Mouse (Mus musculus) lung, postnatal 0 days (tissue): ENCODE measurements around the gene Gm20388. TPM values are rescaled to one million over a fixed set of nuclear protein-coding genes. Genes with fewer than 3 reads are reported as not detected.

ENCODE experiments used
- ATAC-seq: fragments of 200-750 bp; cut with Nextera tagmentation; 2 replicates; pipeline ENCODE4 v1.8.0; 2017; ENCODE audit warnings: moderate library complexity
- DNase-seq: peaks from one replicate; pipeline ENCODE4 v3.0.0-alpha.2; 2016; ENCODE audit warnings: low spot score
- H3K27ac ChIP-seq: fragments of 300-500 bp; sonication (generic); 2 replicates; pipeline ENCODE4 v1.5.1; 2014; ENCODE audit warnings: antibody characterized with exemption, mild to moderate bottlenecking, low read length, mixed read lengths
- H3K27me3 ChIP-seq: fragments of 300-500 bp; sonication (generic); replicated peaks from 2 replicates; pipeline ENCODE4 v1.6.1; 2014; ENCODE audit warnings: low read length, mixed read lengths; ENCODE audit not compliant: insufficient read depth
- H3K36me3 ChIP-seq: fragments of 300-500 bp; sonication (generic); 2 replicates; pipeline ENCODE4 v1.6.1; 2014; ENCODE audit warnings: low read length, mixed read lengths; ENCODE audit not compliant: insufficient read depth
- H3K4me1 ChIP-seq: fragments of 300-500 bp; sonication (generic); 2 replicates; pipeline ENCODE4 v1.6.1; 2014; ENCODE audit warnings: antibody characterized with exemption, low read depth, low read length, mixed read lengths; ENCODE audit not compliant: insufficient read depth
- H3K4me2 ChIP-seq: fragments of 300-500 bp; sonication (generic); replicated peaks from 2 replicates; pipeline ENCODE4 v1.6.1; 2014; ENCODE audit warnings: low read depth, mild to moderate bottlenecking, low read length, moderate library complexity, mixed read lengths
- H3K4me3 ChIP-seq: fragments of 300-500 bp; sonication (generic); 2 replicates; pipeline ENCODE4 v1.5.1; 2014; ENCODE audit warnings: low read depth, low read length
- H3K9ac ChIP-seq: fragments of 300-500 bp; sonication (generic); replicated peaks from 2 replicates; pipeline ENCODE4 v1.6.1; 2014; ENCODE audit warnings: low read depth, mild to moderate bottlenecking
- H3K9me3 ChIP-seq: fragments of 300-500 bp; sonication (generic); 2 replicates; pipeline ENCODE4 v1.6.1; 2016; ENCODE audit warnings: low read length, mixed read lengths
- CTCF ChIP-seq: IDR thresholded peaks from 2 replicates; pipeline ENCODE4 v1.5.1; 2016; ENCODE audit warnings: antibody characterized with exemption, mild to moderate bottlenecking
- EP300 ChIP-seq: IDR thresholded peaks from 2 replicates; pipeline ENCODE4 v1.6.1; 2016; ENCODE audit warnings: antibody characterized with exemption, mild to moderate bottlenecking, control low read depth
- WGBS: fragments of 180-500 bp; shearing (Covaris S2); extraction: QIAGEN DNeasy Blood & Tissue Kit; methylation state at CpG from one replicate; pipeline ENCODE4 v1.1.7; 2014; 5-methylcytosine and 5-hydroxymethylcytosine counted together
- polyA plus RNA-seq: library from polyadenylated mRNA; unstranded; fragments of >200 nt; fragmentation: Nextera tagmentation; extraction: Ambion mirVana; gene quantifications from 2 replicates; pipeline ENCODE4 v1.2.1, GENCODE M21; 2015

Gene Gm20388
- polyA plus RNA-seq, 1 experiment from 2014 or later = not detected

- Histone ChIP-seq H3K9ac (no peak overlapping the region), H3K4me3 (no peak overlapping the region), H3K36me3 (no peaks in the 10 kb centered on the region), H3K9me3 (no peaks in the 10 kb centered on the region), H3K27me3 (peaks cover 10% of the 10 kb centered on the region; the same call in 1 of the 2 replicates), H3K27ac (no peak overlapping the region), H3K4me2 (no peak overlapping the region), H3K4me1 (peaks cover 13% of the 10 kb centered on the region; the same call in 1 of the 2 replicates)
- 15% methylated on average over 21 of the region's 21 CpGs for WGBS
- ATAC-seq (no peak), DNase-seq (peak; percentile 43)
- TF ChIP-seq CTCF = no peak
- no peak for TF ChIP-seq EP300
These were observed 1347.6 kb downstream of the Gm20388 start for GRCm38 (mm10) chr8:121258126-121258792.

DNA sequence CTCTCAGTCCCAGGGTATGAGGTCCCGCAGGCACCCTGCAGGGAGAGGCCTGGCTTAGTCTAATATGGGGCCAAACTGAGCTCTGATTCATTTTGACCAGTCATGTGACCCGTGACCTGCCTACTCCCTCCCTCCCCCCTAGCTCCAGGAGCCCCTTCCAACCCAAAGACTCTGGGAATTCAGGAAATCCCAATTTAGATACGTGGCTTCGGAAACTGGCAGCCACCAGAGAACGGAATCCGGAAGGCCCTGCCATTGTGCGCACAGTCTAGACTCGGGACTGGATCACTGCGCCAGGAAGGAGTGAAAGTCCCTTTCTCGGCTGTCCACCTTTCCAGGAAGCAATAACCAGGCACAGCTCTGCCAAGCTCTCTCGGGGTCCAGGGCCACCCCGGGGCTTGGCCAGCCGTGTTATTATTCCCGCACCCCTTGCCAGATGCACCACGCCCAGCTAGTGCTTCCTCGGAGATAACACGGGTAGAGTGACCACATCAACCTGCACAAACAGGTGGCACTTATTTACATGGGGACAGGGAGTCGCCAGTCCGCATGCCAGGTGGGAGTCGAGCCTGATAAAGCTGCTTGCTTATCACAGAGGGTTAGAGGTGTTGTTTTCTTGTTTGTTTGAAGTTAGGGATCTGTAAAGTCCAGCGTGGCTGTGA is 1352.2 kb downstream of the Gm20388 start:
- DNase-seq (peak; percentile 60), ATAC-seq (peak; percentile 81)
- peaks cover 16% of the 10 kb centered on the region; the same call in 1 of the 2 replicates for H3K4me1 ChIP-seq
- H3K36me3 ChIP-seq = no peaks in the 10 kb centered on the region
- H3K9me3 ChIP-seq = no peaks in the 10 kb centered on the region
- 31% methylated on average over 21 of the region's 21 CpGs for WGBS
- no peak overlapping the region for H3K4me3 ChIP-seq
- no peak overlapping the region for H3K27ac ChIP-seq
- H3K9ac ChIP-seq = no peak overlapping the region
- peak; percentile 66 for TF ChIP-seq EP300
- no peak for TF ChIP-seq CTCF
- no peaks in the 10 kb centered on the region for H3K27me3 ChIP-seq
- peak overlapping the region; percentile 38 for H3K4me2 ChIP-seq

DNA sequence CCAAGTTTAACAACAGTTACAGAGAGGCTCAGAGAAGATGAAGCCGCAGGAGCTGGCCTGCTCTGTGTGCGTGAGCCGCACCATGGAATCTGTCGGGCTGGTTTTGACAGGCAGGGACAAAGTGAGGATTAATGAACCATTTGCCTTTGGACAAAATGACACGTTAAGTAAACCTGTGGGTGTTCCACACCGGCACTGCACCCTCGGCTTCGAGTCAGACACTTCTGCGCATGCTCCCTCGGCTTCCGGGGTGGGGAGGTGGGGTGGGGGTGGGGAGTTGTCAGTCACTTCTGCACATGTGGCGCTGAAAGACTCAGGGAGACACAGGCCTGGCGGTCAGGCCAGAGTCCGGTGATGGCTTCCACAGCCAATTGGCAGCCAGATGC is 1352.7 kb downstream of the Gm20388 start:
- no peak for TF ChIP-seq CTCF
- TF ChIP-seq EP300 = no peak
- WGBS = 20% methylated on average over 14 of the region's 14 CpGs
- Histone ChIP-seq H3K9ac (no peak overlapping the region), H3K27ac (no peak overlapping the region), H3K4me2 (peak overlapping the region; percentile 38), H3K4me1 (peaks cover 11% of the 10 kb centered on the region; the same call in 1 of the 2 replicates), H3K9me3 (no peaks in the 10 kb centered on the region), H3K4me3 (no peak overlapping the region), H3K36me3 (no peaks in the 10 kb centered on the region), H3K27me3 (no peaks in the 10 kb centered on the region)
- DNase-seq (no peak), ATAC-seq (peak; percentile 12; the same call in 1 of the 2 replicates)

DNA sequence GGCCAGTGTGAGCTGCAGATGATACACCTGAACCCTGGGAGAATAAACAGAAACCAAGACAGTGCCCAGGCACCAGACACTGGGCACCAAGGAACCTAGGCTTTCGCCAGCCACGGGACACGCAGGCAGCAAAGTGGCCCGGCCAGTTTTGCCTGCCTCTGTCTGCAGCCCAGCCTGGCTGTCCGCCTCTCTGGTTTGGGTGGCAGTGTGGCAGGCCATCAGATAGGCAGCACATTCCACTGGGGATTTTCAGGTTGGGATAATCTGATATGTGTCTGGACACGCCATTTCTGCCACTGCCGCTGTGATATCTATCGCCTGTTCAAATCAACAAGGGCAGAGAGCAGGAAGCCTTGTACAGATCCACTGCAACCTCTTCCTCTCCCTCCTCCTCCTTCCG is 1353.6 kb downstream of the Gm20388 start:
- H3K4me2 ChIP-seq = no peak overlapping the region
- no peaks in the 10 kb centered on the region for H3K36me3 ChIP-seq

GRCm38 (mm10) chr8:121271542-121271941 is 1360.9 kb downstream of the Gm20388 start:
- DNase-seq = no peak
- Histone ChIP-seq H3K36me3 (no peaks in the 10 kb centered on the region), H3K4me3 (no peak overlapping the region), H3K27me3 (no peaks in the 10 kb centered on the region), H3K9ac (no peak overlapping the region), H3K9me3 (no peaks in the 10 kb centered on the region), H3K4me2 (no peak overlapping the region), H3K27ac (no peak overlapping the region), H3K4me1 (no peaks in the 10 kb centered on the region)
- no peak for ATAC-seq
- 76% methylated on average over 8 of the region's 8 CpGs for WGBS
- TF ChIP-seq CTCF (no peak), EP300 (no peak)

More for the DNA sequence above, 1353.6 kb downstream of the Gm20388 start:
- H3K4me3 ChIP-seq = no peak overlapping the region
- no peak for TF ChIP-seq EP300
- no peak for TF ChIP-seq CTCF
- no peaks in the 10 kb centered on the region for H3K27me3 ChIP-seq
- peaks cover 7% of the 10 kb centered on the region; the same call in 1 of the 2 replicates for H3K4me1 ChIP-seq
- 55% methylated on average over 9 of the region's 9 CpGs for WGBS
- no peaks in the 10 kb centered on the region for H3K9me3 ChIP-seq
- no peak for DNase-seq
- H3K9ac ChIP-seq = no peak overlapping the region
- H3K27ac ChIP-seq = no peak overlapping the region
- ATAC-seq = no peak

GRCm38 (mm10) chr8:121273195-121273594 is 1362.6 kb downstream of the Gm20388 start:
- H3K4me2 ChIP-seq = no peak overlapping the region

More at GRCm38 (mm10) chr8:121273195-121273594, 1362.6 kb downstream of the Gm20388 start:
- 54% methylated on average over 14 of the region's 14 CpGs for WGBS
- TF ChIP-seq EP300 (no peak), CTCF (no peak)
- no peaks in the 10 kb centered on the region for H3K9me3 ChIP-seq
- peak; percentile 39 for DNase-seq
- ATAC-seq = peak; percentile 72
- H3K36me3 ChIP-seq = no peaks in the 10 kb centered on the region
- no peaks in the 10 kb centered on the region for H3K27me3 ChIP-seq
- no peak overlapping the region for H3K4me3 ChIP-seq
- H3K9ac ChIP-seq = no peak overlapping the region
- H3K27ac ChIP-seq = no peak overlapping the region
- H3K4me1 ChIP-seq = no peaks in the 10 kb centered on the region
